Mouse (Mus musculus) CD4-positive helper T cell, adult 2 months (primary cell): ENCODE data around the gene Cdc14b.
"Not testable (repeated sequence)": the region's sequence is repeated elsewhere in the genome, so short reads cannot be mapped to it uniquely, and the experiment has no call there.

Source experiments
- DNase-seq: peaks from one replicate; pipeline ENCODE4 v3.0.0-alpha.2; 2012; ENCODE audit warnings: low read depth, missing footprints, low spot score

The Cdc14b gene

DNA sequence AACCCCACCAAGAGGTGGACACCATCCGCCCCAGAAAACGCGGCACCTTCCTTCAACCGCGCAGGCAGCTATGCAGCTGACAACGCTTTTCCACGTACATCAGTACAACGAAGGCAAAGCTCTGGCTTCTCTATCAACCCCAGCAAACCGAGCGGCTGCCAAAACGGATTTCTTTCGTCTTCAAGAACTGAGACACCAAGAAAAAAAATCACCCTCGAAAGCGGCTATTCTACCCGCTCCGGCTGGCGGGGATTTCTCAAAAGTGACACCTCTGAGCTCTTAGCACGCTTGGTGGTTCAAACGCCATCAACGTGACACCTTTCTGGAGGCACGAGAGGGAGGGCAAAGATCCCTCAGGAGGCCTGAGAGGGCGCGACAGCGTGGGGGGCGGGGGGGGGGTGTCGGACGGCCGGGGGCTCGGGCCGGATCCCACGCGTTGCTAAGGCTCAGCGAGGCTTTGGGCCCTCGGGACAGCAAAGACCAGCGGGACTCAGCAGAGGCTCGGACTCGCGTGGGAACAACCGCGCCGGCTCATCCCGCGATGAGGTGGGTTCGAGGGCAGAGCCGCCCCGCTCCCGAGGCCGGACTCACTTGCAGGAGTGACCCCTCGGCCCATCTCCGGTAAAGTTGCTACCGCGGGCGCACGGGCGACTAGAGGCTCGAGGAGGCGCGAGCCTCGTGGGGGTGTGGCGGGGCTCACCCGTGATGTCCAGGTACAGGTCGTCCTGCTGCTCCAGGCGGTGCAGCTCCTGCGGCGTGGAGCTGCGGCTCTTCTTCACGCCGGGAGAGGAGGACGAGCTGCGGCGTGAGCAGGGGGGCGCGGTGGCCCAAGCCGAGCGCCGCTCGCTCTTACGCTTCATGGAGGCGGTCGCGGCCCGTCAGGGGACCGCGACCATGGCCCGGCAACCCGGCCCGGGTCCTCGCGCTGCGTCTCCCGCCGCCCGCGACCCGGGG is 922 bp downstream of the Cdc14b start:
- DNase-seq, result peak; percentile 49

DNA sequence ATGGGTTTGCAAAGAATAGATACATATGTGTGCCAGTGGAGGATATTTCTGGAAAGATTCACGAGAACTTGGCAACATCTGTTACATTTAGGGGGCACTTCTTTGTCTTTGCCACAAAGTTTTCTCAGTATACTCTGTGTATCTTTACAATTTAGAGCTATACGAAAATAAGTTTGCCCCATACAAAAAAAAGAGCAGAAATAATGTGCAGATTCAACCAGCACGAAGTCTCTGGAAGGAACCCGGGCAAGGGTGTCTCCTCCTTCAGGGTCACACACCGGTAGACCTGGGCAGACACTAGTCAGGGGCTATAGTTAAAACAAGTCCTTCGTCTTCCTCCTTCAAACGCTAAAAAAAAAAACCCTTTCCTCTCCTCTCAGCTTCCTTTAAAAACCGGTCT is 1.7 kb downstream of the Cdc14b start:
- DNase-seq, result no peak

DNA sequence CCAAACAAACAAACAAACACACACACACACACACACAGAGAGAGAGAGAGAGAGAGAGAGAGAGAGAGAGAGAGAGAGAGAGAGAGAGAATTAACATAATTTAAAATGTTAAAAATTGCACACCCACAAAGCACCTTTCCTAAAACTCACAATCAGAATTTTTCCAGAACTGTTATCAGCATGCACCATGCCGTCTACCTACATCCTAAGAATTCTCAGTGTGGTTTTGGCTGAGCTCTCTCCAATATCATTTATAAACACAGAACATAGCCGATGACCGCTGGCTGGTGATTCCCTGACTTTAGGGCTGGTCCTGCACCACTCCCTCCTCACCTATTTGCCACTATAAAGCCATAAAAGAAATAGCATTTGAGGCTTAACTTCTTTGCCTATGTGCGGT is 6.7 kb downstream of the Cdc14b start:
- no peak for DNase-seq

DNA sequence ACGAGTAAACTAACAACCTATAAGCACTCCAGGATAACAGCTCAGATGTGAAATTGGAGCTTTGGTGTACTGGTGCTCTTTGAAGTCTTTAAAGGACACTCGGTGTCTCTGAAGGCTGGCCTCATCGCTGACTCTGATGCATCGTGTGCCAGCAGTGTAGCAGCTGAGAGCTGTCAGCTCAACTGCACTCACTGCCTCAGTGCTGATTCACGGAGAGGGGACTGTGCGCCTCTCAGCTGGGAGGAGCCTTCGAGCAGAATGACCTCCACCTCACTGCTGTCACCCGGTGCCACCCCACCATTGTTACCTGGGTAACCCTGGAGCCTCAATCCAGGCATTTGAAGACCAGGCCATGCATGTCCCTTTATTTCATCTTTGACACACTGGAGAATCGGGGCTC is 7.9 kb downstream of the Cdc14b start:
- no peak for DNase-seq

DNA sequence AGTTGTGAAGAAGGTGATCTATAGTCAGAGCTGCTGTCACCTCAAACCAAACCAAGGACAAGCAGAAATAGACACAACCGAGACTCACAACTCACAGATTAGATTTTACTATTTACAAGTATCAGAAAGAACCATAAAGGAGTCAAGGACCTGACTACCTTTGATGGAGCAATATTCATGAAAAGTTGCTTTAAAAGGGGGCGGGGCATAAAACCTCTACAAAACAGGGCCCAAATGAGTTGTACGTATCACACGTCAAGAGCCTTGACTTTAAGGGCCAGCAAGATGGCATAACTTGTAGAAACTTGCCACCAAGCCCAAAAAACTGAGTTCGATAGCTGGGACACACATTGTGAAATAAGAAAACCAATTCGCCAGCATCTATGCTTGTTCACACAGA is 10.5 kb downstream of the Cdc14b start:
- DNase-seq, result no peak

DNA sequence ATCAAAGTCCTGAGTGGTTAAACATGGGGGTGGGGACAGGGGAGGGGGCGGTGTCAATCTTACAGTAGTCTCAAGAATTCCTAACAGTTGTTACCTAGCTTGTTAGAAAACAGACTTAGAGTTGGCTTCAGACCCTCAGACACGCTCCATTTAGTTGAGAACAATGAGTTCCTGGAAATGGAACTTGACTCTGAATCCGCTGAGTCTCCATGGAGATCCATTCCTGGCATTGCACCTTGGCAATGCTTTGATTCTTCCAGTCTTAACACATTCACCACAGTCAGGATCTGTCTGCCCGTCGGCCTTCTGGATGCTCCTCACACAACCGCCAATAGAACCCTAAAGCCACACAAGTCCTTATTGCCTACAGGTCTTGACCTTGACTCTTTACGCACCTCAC is 15.2 kb downstream of the Cdc14b start:
- DNase-seq, result no peak

DNA sequence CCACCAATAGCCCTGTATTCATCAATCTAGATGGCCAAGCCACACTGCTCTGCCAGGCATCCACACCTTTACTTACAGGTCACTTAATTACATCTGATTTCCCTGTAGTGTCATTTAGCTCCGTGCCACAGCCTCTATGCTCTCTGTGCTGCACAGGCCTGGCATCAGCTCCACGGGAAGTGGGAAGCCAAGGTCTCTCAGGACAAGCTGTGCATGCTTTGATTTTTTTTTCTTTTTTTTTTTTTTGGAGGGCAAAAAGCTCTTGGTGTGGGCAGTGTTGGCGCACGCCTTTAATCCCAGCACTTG is 16.6 kb downstream of the Cdc14b start:
- DNase-seq, result no peak

DNA sequence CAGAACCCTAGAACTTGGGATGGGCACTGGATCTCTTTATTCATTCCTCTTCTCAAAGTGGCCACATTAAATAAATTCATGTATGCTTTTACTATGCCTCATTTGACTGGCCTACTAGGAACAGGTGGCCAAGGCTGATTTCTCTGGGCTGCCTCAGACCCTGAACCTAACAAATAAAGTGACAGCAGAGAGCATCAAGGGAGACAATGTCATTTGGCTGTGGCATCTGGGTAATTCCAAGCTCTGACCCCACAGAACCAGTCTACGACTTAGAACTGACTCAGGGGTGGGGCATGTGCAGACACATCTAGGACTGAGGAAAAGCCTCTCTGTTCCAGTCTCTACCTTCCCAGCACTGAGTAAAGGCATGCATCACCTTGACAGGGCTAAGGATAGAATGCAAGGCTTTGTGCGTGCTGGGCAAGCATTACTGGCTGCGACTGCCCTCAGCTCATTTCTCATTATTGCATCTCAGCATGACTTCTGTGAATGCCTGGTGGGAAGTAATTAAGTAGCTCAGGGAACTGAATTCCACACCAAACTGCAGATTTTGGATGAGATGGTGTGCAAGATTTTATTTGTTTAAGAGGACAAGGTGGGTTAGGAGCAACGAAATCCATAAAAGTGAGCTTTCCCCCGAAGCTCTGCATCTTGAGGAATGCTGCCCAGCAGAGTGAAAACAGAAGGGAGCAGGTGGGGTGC is 17.1 kb downstream of the Cdc14b start:
- no peak for DNase-seq

DNA sequence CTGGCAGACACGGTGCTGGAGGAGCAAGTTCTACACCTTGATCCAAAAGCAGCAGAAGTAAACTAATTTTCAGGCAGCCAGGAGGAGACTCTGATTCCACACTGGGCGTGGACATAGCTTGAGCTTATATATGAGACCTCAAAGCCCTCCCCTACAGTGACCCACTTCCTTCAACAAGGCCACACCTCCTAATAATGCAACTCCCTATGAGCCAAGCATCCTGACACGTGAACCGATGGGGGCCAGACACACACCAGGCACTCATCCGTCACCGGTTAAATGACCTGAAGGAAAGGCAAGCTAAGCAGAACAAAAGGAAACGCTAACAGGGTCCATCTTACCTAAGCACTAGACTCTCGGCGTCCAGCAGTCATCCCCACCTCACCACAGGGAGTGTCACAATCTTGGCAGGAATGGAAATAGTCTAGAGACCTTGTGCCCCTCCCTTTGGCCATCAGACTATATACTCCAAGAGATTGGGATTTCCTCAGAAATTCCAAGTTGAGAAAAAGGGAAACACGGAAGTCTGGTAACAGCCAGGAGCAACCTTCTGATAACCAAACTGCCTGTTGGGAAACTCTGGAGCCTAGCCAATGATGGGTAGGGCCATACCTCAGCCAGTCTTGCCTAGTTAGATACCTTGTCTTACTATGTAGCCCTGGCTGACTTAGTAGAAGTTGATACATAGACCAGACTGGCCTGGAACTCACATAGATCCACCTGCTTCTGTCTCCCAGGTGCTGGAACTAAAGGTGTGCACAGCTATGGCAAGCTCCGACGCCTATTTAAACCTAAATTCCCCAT is 17.9 kb downstream of the Cdc14b start:
- no peak for DNase-seq

DNA sequence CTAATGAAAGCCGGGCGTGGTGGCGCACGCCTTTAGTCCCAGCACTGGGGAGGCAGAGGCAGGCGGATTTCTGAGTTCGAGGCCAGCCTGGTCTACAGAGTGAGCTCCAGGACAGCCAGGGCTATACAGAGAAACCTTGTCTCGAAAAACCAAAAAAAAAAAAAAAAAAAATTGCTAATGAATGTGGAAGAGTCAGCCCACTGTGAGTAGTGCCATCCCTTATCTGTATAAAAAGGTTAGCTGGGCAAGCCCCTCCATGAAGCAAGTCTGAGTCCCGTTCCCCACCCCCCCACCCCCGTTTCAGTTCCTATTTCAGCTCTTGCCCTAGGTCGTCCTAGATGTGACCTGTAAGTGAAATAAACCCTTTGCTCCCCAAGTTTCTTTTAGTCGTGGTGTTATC is 20.9 kb downstream of the Cdc14b start:
- not testable (repeated sequence) for DNase-seq

DNA sequence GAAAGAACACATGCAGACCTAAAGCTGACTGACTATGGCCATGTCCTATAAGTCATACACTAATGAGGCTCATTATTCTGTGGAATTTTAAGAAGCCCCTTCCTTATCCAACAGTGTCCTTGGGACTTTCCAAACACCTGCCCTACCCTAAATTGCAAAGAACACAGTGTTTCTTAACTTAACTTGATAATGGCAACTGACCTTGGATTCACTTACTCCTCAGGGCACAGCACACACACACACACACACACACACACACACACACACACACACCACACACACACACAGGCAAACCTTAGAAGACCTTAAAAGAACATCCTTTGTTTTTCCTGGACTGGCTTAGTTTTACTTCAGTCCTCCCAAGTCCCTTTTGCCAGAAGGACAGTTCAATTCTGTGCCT is 21.4 kb downstream of the Cdc14b start:
- no peak for DNase-seq

DNA sequence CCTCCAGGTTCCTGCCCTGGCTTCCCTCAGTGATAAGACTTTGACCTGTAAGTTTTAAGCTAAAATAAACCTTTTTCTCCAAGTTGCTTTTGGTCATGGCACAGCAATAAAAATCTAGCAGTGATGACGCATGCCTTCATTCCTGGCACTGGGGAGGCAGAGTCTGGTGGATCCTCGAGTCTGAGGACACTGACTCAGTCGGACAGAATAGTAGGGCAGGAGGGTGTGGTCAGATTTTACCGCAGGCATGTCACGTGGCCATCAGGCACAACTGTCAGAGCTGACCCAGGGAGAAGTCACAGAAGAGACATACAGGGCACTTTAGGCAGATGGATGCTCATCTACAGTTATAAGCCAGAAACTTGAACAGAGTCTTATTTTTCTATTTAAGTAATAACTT is 22.9 kb downstream of the Cdc14b start:
- peak; percentile 30 for DNase-seq

DNA sequence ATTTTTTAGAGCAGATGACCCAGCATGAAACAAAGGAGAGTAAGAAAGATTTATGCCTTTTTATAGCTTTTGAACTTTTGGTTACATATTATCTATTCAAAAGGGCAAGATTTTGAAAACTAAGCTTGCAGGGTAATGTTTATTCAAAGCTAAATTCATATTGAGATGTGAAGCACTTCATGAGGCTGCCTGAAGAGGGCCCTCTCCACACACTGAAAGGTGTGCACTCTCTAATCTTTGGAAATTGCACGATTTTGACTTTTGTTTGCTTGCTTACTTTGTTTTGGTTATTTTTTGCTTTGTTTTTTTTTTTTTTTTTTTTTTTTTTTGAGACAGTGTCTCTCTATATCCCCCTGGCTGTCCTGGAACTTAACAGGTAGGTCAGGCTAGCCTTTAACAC is 24.7 kb downstream of the Cdc14b start:
- DNase-seq, result peak; percentile 65

DNA sequence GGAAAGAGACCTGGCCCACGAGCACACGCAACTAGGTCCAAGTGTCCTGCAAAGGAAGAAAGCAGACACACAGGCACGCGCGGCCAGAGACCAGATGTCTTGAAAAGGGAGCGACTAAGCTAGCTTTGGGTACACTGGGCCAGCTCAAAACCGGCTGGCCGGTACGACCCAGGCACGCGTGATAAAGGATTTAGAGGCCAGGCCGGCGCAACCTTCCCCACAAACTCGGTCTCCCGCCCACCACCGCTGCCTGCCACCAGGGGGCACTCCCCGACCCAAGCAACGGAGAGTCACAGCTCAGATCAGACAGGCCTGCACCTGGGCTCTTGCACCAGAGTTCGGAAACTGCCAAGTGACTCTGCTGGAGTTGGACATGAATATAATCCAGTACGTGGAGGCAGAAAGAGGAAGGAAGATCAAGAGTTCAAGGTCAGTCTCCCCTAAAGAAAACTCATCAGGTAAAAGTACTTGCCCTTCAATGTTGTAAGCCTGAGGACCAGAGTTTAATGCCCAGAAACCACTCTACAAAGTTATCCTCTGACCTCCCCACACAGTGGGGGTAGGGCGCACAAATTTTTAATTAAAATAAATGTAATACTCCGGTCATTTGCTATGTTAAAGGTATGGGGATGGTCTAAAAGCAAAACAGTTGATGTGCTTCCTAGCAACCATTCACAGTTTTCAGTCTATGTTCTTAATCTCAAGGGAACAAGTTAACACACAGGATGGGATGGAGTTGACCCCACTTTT is 26.1 kb downstream of the Cdc14b start:
- peak; percentile 86 for DNase-seq

DNA sequence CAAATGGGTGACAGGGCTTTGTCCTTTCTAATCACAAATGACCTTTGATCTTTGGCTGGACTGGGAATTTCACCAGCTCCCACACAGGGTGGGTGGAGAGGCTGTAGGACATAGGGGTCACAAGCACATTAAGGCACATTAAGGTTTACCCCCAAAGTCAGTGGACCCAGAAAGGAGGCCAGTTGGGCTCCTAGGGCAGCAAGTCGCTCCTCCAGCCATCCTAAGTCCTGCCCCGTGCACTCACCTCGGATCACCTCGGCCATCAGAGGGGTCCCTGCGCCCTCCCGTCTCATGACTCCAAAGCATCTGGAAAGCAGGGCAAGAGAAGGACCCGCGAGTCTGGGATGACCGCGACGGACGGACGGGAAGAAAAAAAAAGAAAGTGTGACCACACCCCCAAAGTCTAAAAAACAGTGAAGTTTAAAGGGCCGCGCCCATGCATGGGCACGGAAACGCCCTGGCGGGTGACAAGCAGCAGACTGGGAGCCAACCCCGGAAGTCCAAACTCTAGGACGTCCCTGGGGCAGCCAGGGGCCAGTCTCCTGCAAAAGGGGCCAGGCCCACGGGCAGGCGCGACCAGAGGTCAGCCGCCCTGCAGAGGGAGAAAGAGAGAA is 26.8 kb downstream of the Cdc14b start:
- peak; percentile 84 for DNase-seq

DNA sequence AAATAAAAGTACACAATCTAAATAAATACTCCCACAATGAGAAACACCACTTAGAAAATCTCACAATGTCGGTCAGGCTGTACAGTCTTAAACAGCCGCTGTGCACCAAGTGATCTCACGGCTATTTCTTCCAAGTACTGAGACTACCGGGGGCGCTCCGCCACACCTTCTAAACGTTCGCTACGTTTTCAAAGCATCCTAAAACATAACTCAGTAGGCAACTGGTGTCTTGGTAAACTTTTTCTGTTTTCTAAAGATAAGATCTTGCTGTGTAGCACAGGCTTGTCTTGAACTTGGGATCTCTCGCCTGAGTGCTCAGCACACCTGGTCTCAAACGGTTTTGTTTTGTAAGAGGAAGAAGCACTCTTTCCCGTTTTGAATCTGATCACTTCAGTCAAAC is 29.0 kb downstream of the Cdc14b start:
- no peak for DNase-seq

DNA sequence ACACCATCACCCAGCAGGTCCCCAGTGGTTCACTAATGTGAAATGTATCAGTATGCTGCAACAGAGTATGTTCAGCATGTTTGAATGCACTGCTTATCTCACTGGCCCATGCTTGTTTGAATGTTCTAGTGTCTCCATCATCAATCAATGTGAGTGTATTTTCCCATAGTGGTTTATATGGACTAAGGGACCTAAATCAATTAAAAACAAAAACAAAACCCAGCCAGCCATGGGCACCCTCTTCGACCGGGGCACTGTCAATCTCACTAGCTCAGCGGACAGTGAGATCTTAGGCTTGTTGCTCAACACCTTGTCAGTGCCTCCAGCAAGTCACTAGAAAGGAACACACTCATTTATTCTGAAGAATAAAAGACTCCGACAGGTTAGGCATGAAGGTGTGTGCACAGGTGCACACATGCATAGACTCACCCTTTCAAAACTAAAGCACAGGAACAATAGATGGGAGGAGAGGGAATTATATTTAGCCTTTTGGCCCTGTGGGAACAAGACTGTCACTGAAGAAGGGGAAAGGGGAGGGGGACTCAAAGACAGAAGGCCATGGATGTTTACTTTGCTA is 30.3 kb downstream of the Cdc14b start:
- DNase-seq, result no peak

DNA sequence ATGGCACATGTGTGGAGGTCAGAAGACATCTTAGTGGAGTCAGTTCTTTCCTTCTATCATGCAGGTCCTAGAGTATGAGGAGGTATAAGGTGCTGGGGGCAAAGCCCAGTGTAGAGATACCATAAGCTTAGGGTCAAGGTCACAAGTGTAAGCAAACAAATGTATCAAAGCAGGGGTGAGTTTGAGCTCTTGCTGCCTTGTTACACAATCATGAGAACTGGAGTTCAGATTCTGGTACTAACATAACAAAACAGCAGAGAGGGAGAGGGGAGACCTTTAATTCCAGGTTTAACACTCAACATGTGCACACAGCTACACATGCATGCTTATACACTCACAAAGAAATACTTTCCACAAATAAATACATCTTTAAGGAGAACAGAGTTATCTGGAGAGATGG is 32.4 kb downstream of the Cdc14b start:
- no peak for DNase-seq

DNA sequence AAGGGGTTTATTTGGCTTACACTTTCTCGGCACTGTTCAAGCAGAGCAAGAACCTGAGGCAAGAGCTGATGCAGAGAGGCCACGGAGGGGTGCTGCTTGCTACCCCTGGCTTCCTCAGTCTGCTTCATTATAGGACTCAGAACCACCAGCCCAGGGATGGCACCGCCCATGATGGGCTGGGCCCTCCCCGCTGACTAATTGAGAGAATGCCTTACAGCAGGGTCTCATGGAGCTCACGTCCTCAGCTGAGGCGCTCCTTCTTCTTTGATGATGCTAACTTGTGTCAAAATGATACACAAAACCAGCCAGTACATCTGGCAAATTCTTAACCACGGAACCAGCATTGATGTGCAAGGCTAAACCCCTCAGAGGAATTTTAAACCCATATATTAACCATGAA is 34.5 kb downstream of the Cdc14b start:
- DNase-seq, result peak; percentile 20

DNA sequence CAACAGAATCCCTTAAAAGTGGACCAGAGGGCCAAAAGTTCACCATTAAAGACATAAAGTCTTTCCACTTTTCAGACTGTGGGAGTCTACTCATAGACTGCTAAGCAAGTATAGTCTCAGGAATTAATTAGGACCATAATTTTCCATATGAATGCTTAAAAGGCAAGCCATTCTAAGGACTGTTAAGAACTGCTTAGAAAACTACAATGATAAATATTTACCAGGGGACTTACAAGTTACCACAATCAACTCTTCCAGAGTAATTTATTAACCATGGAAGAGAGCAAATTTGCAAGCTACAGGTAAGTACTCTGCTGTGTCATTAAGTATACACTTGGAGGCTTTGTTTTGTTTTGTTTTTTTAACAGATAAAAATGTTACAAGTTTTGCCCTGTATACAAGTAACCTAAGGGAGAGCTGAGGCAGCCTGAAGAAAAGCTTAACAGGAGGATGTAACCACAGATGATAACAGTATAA is 37.4 kb downstream of the Cdc14b start:
- no peak for DNase-seq
